Mouse (Mus musculus): ENCODE data around the gene Tet3.

- TF ChIP-seq EP300 (IDR thresholded peaks at IDR 0.05) = no peak
- no peak; the same call in none of the 2 replicates for TF ChIP-seq CTCF (IDR thresholded peaks at IDR 0.05)
Observed at GRCm38 (mm10) chr6:83441259-83442061, 17.4 kb downstream of the Tet3 start.
